Comparison of ENCODE assay signal across 9 mouse cellular contexts in the genomic region with DNA sequence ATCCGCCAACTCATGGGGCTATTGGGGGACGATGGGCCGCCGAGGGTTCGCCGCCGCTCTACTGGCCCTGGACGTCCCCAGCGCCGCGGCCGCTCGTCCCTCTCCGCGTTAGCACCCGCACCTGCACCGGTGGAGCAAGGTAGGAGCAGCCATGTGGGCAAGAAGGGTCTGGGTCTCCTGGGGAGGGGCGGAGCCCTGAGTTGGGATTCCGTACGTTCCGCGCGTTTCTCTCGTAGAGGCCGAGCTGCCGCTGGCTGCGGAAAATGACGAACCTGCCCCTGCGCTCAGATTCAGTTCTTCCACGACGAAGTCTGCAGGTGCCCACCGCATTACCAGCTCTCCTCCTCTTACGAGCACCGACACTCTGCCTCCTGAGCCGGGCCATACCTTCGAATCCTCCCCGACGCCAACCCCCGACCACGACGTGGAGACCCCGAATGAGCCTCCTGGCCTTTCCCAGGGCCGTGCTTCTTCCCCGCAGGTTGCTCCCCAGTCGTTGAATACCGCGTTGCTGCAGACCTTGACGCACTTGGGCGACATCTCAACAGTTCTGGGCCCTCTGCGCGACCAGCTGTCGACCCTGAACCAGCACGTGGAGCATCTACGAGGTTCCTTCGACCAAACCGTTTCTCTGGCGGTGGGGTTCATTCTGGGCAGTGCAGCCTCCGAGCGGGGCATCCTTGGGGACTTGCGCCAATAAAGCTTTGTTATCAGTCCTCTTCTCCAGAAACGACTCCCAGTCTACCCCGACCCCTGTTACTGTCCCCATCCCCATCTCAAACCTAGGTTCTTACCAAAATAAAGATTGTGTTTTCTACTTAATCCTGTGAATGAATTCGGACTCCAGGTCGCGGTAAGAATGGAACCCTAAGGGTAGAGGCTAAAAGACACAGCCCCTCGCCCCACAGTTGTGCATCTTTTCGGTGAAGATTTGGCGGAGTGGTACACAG. TPM values are rescaled to one million over a fixed set of nuclear protein-coding genes. Genes with fewer than 3 reads are reported as not detected.
DNase-seq lines count a peak whose midpoint lies in the region; ATAC-seq lines count a peak whose summit lies in the region.
"Had no signal": no experiment of that assay in that cellular context is flagged by ENCODE, and none has a peak within 500 bp of the region (broad histone marks: within the 10 kb centered on the region; RNA-seq: fewer than 3 reads in every experiment).

No protein-coding gene starts in this region.

- WGBS in heart, embryonic 13.5 days, result 4% methylated on average over 68 of the region's 68 CpGs
- WGBS in hindbrain, embryonic 15.5 days, result 3% methylated on average over 68 of the region's 68 CpGs
- 3% methylated on average over 68 of the region's 68 CpGs for WGBS in midbrain, embryonic 14.5 days

- no peak for ATAC-seq in heart, embryonic 13.5 days (ENCODE audit: extremely low read depth, insufficient number of reproducible peaks, low FRiP score, low TSS enrichment)
- no peak; the same call in 1 of the 2 replicates for ATAC-seq in hindbrain, embryonic 15.5 days (ENCODE audit: low FRiP score, low read depth)
- ATAC-seq in midbrain, embryonic 14.5 days (ENCODE audit: low FRiP score, low TSS enrichment), result no peak

- H3K9me3 ChIP-seq in heart, embryonic 13.5 days, result no peaks in the 10 kb centered on the region
- no peaks in the 10 kb centered on the region for H3K9me3 ChIP-seq in hindbrain, embryonic 15.5 days
- H3K9me3 ChIP-seq in midbrain, embryonic 14.5 days (ENCODE audit: control insufficient read depth, low read length), result no peaks in the 10 kb centered on the region

- no peaks in the 10 kb centered on the region for H3K36me3 ChIP-seq in heart, embryonic 13.5 days
- H3K36me3 ChIP-seq in hindbrain, embryonic 15.5 days, result no peaks in the 10 kb centered on the region
- no peaks in the 10 kb centered on the region for H3K36me3 ChIP-seq in midbrain, embryonic 14.5 days (ENCODE audit: control insufficient read depth, insufficient read depth, low read length)

- H3K9ac ChIP-seq in heart, embryonic 13.5 days, result peak overlapping the region; percentile 67
- H3K9ac ChIP-seq in hindbrain, embryonic 15.5 days, result no peak overlapping the region
- H3K9ac ChIP-seq in midbrain, embryonic 14.5 days (replicated peaks; ENCODE audit: low read length), result no peak overlapping the region

- H3K4me1 ChIP-seq in heart, embryonic 13.5 days, result peaks cover 14% of the 10 kb centered on the region
- peaks cover 12% of the 10 kb centered on the region for H3K4me1 ChIP-seq in hindbrain, embryonic 15.5 days (replicated peaks)
- H3K4me1 ChIP-seq in midbrain, embryonic 14.5 days (ENCODE audit: control insufficient read depth, insufficient read depth, low read length), result 0 out of 2 replicates have a peak, but pooled peaks cover under 1% of the 10 kb centered on the region

- no peak overlapping the region for H3K27ac ChIP-seq in heart, embryonic 13.5 days (replicated peaks)
- H3K27ac ChIP-seq in hindbrain, embryonic 15.5 days (replicated peaks), result no peak overlapping the region
- H3K27ac ChIP-seq in midbrain, embryonic 14.5 days (replicated peaks; ENCODE audit: low read depth, low read length), result no peak overlapping the region

- peak overlapping the region; percentile 71 for H3K4me2 ChIP-seq in heart, embryonic 13.5 days
- H3K4me2 ChIP-seq in hindbrain, embryonic 15.5 days, result peak overlapping the region; percentile 50
- H3K4me2 ChIP-seq in midbrain, embryonic 14.5 days (ENCODE audit: low read length), result peak overlapping the region; percentile 47

- peaks cover 97% of the 10 kb centered on the region for H3K27me3 ChIP-seq in heart, embryonic 13.5 days (replicated peaks)
- peaks cover 85% of the 10 kb centered on the region for H3K27me3 ChIP-seq in hindbrain, embryonic 15.5 days
- H3K27me3 ChIP-seq in midbrain, embryonic 14.5 days (ENCODE audit: control insufficient read depth, insufficient read depth, low read length), result peaks cover 81% of the 10 kb centered on the region
- H3K27me3 ChIP-seq: CH12.LX had no signal

- DNase-seq in heart, adult 9 months (ENCODE audit: low spot score in 2 of 2), result no peak
- peak; percentile 87 for DNase-seq in R1 (ENCODE audit: low read depth, low spot score)
- DNase-seq in midbrain, embryonic 14.5 days, result peak; percentile 45
- no peak for DNase-seq in frontal cortex, postnatal 36 days (ENCODE audit: low spot score in 2 of 2)
- DNase-seq in left cerebral cortex, adult 8-10 months (ENCODE audit: low spot score in 2 of 2), result no peak
- no peak for DNase-seq in right cerebral cortex, postnatal 36 days (ENCODE audit: low spot score in 2 of 2)

- H3K4me3 ChIP-seq in heart, embryonic 13.5 days, result peak overlapping the region; percentile 48
- H3K4me3 ChIP-seq in hindbrain, embryonic 15.5 days, result peak overlapping the region; percentile 30
- H3K4me3 ChIP-seq in midbrain, embryonic 14.5 days (replicated peaks; ENCODE audit: low read depth, low read length), result peak overlapping the region; percentile 28

RNA-seq across cellular contexts. Expression of a gene that starts 1.0 kb away (rescaled TPM):
- polyA plus RNA-seq in heart, embryonic 13.5 days (2015; fragmentation: Nextera tagmentation; extraction: Ambion mirVana), result not detected in 2 replicates
- not detected in 2 replicates for polyA plus RNA-seq in hindbrain, embryonic 15.5 days (2015; fragmentation: Nextera tagmentation; extraction: Ambion mirVana)
- polyA plus RNA-seq in midbrain, embryonic 14.5 days (2014; fragmentation: Nextera tagmentation; extraction: Ambion mirVana), result not detected in 2 replicates
- total RNA-seq in left cerebral cortex, adult 8-10 months (2022), result not detected
- total RNA-seq: CH12.LX had no signal

RNA-seq across cellular contexts. Expression of a gene that starts 34.0 kb away (rescaled TPM):
- 0.28 TPM in 1 of 2 replicates, not detected in the other for polyA plus RNA-seq in heart, embryonic 13.5 days (2015; fragmentation: Nextera tagmentation; extraction: Ambion mirVana)
- polyA plus RNA-seq in hindbrain, embryonic 15.5 days (2015; fragmentation: Nextera tagmentation; extraction: Ambion mirVana), result 0.68 and 0.97 TPM in 2 replicates
- polyA plus RNA-seq in midbrain, embryonic 14.5 days (2014; fragmentation: Nextera tagmentation; extraction: Ambion mirVana), result 0.74 and 0.76 TPM in 2 replicates
- total RNA-seq in left cerebral cortex, adult 8-10 months (2022), result 1 to 10 TPM; 1.1 to 1.7 (median 1.2) TPM

RNA-seq across cellular contexts. Expression of a gene that starts 47.8 kb away (rescaled TPM):
- 0.83 and 1.0 TPM in 2 replicates for polyA plus RNA-seq in heart, embryonic 13.5 days (2015; fragmentation: Nextera tagmentation; extraction: Ambion mirVana)
- 2.9 and 3.6 TPM in 2 replicates for polyA plus RNA-seq in hindbrain, embryonic 15.5 days (2015; fragmentation: Nextera tagmentation; extraction: Ambion mirVana)
- polyA plus RNA-seq in midbrain, embryonic 14.5 days (2014; fragmentation: Nextera tagmentation; extraction: Ambion mirVana), result 2.8 and 3.6 TPM in 2 replicates
- total RNA-seq in left cerebral cortex, adult 8-10 months (2022), result 1 to 10 TPM; 1.1 to 3.6 (median 1.9) TPM

RNA-seq across cellular contexts. Expression of a gene that starts 50.1 kb away (rescaled TPM):
- 0.04 and 0.11 TPM in 2 replicates for polyA plus RNA-seq in heart, embryonic 13.5 days (2015; fragmentation: Nextera tagmentation; extraction: Ambion mirVana)
- 14.6 and 18.1 TPM in 2 replicates for polyA plus RNA-seq in hindbrain, embryonic 15.5 days (2015; fragmentation: Nextera tagmentation; extraction: Ambion mirVana)
- polyA plus RNA-seq in midbrain, embryonic 14.5 days (2014; fragmentation: Nextera tagmentation; extraction: Ambion mirVana), result 20.6 and 22.9 TPM in 2 replicates
- 10 to 100 TPM; 77.0 to 82.3 (median 80.2) TPM for total RNA-seq in left cerebral cortex, adult 8-10 months (2022)

Comparison
In these comparisons a context has a peak if more than half of its experiments do, and no peak if none do; other contexts are left out.
1. DNase-seq: peak in R1 (single experiment) and midbrain, embryonic 14.5 days (single experiment); none in heart, adult 9 months (0 of 2), frontal cortex, postnatal 36 days (0 of 2), left cerebral cortex, adult 8-10 months (0 of 2) and right cerebral cortex, postnatal 36 days (0 of 2).
2. Peak in every context shown above with its lines, with median percentiles within 50 percentile points of each other: H3K4me2 ChIP-seq and H3K4me3 ChIP-seq.